Mouse (Mus musculus): ENCODE measurements around the gene Fbxl22.

The Fbxl22 gene

DNA sequence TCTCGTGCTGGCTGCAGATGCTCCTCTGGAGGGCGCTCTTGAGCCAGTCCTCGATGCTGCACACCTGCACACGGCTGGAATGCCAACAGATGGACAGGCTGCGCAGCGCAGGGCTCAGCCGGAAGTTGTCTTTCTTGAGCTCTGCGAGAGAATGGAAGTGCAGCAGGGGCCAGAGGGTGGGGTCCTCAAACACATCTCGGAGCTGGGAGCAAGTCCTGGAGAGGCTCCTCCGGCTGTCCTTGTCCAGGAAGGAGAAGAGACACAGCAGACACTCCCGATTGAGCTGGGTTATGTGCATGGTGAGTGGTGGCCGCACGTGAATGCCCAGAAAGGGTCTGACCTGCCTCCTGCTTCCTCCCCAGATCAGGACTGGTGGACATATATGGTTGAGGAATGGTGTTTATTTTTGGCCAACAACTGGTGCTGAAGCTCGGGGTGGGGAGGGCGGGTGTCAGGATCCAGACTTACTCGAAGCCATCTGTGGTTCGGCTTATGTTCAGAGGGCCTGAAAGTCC is at the start of gene Fbxl22:
Gene Fbxl22 (minus strand): TSS at position 338 of the 515 bp plus-strand sequence.
- DNase-seq (ENCODE audit: low spot score in 2 of 2): peak in 1 of 2 experiments; percentile 23

DNA sequence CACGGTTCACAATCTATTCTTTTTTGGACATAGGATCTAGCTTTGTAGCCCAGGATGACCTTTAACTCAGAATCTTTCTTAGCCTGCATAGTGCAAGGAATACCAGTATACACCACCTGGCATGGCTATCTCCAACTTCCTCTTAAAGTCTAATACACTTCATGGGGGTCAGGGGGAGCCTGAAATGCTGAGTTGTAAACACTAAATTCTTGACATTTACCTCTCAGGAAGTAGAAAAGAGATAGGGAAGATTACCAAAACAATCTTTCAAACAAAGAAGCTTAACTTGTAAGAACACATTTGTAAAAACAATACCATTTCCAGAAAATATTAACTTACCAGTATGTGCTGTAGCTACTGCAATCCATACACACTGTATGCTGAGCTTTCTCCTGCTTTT is 47.8 kb upstream of the Fbxl22 start:
- no peak for DNase-seq (ENCODE audit: low spot score in 2 of 2)

DNA sequence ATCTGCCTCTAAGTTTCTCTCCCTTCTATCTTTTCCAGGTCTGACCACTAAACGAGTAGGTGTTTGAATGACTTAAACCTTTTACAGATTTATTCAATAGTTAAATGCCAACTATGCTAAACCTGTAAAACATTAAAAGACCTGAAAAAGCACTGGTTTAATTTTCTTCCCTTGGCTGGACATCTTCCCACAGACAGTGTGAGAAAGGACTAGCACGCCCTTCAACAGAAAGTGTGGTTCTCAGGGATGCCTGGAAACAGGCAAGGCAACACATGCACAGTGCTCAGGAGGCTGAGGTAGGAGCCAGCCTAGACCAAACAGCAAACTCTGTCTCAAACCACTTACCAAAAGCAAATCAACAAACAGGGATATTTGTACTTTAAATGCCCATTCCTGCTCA is 47.1 kb upstream of the Fbxl22 start:
- DNase-seq (ENCODE audit: low spot score in 2 of 2): no peak

DNA sequence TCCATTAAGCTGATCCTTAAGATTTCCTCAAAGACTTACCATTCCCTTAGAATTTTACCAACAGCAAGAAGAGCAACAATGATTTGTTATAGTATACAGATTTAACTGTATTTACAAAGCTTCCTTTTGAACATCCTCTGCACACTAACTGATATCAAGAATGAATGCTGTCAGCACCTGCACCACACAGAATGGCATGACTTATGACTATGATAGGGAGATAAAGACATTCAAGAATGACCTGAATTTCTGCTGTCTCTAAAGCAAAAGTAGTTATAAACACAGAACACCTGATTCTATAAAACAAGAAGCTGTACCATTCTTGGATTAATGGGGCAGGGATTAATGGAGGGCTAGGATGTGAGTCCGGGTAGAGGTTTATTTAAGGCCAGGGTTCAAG is 46.3 kb upstream of the Fbxl22 start:
- DNase-seq (ENCODE audit: low spot score in 2 of 2): no peak

DNA sequence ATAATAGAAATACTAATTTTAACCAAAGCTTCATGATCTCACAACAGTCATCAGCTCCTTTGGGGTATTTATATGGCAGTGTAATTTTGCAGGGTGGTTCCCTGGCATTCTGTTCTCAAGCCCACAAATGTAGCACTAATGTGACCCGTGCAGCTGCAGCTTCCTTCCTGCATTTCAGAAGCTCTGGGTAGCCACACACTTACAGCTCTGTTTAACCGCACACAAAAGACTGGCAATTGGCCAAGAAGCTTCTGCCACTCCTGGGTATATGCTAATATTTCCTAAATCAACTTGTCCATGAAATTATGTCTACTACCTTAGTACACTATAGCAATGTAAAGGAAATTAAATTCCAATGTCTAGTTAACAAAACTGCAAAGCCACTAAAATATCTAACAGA is 45.9 kb upstream of the Fbxl22 start:
- DNase-seq (ENCODE audit: low spot score in 2 of 2): no peak

DNA sequence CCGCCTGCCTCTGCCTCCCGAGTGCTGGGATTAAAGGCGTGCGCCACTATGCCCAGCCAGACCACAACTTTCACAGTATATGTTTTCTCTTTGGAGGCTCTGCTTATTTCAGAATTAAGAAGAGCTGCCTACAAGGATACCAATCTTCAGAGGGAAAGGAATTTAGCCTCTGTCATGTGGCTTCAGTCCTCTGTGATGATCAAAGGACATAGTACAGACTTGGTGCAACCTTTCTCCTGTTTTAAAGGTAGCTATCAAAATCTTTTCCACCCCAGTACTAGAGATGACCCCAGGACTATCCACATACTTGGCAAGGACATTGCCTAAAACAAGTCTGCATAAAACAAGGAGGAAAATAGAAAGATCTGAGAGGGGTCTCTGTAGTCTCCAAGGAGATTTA is 44.6 kb upstream of the Fbxl22 start:
- no peak for DNase-seq (ENCODE audit: low spot score in 2 of 2)

DNA sequence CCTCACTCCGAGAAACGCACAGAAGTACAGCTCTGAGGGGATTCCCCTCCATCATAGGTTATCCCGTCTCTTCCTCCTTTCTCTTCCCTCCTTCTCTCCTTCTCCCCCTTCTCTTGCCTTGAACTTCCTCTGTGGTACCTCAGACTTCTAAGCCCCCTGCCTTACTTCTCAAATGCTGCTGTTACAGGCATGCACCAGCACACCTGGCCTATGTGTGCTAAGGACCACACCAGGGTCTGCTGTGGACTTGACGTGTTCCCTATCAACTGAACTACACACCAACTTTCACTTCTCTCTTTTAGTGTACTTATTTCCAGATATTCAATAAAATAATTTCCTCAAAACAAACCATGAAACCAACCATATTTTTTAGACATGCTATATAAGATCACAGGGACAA is 28.4 kb upstream of the Fbxl22 start:
- no peak for DNase-seq (ENCODE audit: low spot score in 2 of 2)

DNA sequence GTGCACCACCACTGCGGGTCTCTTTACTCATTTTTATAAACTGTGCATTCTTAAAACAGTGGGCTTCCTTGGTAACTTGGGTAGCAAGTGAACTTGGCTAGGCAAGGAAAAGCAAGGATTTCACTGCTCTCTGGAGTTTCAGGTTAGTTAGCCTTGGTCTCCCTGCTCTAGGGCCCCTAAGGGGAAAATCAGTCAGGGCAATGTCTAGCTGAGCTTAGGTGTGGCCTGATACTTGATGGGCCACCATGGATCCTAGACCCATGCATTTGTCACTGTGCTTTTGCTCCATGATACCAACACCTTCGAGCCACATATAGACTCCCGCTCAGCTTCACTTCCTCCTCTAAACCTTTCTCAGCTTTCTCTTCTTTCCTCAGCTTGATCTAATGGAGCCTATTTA is 7.2 kb upstream of the Fbxl22 start:
- DNase-seq (ENCODE audit: low spot score in 2 of 2): no peak

DNA sequence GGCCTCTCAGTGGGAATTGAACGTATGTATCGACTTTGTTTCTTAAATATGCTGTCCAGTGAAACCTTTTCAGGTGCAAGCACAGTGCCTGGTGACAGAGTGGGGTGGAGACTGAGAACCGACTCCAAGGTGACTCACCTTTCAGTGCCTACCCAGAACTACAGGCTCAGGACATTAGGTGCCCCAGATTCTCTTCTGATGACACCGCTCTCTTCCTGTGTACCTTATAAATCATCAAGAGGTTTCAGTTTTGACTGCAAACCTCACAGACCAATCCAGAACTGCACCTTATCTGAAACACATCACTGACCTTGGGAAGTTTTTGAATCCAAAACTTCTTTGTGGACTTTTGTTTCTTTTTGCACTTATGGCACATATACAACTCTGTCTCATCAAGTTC is 5.9 kb upstream of the Fbxl22 start:
- no peak for DNase-seq (ENCODE audit: low spot score in 2 of 2)

DNA sequence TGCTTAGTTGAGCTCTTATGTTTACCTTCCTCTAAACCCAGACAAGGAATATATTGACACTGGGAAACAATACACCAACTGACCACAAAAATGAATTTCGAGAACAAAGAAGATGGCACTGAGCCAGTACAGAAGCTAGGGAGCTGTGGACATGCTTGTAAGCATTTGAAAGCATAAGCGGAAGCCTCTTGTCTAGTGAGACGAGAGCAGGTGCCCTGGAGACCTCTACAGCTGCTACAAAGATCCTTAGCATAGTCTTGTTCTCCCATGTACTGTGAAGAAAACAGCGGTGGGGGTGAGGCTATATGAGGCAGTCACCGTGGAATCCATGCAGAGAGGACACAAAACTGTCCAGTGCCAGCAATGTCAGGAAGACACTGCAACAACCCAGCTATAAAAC is 4.5 kb upstream of the Fbxl22 start:
- no peak for DNase-seq (ENCODE audit: low spot score in 2 of 2)

DNA sequence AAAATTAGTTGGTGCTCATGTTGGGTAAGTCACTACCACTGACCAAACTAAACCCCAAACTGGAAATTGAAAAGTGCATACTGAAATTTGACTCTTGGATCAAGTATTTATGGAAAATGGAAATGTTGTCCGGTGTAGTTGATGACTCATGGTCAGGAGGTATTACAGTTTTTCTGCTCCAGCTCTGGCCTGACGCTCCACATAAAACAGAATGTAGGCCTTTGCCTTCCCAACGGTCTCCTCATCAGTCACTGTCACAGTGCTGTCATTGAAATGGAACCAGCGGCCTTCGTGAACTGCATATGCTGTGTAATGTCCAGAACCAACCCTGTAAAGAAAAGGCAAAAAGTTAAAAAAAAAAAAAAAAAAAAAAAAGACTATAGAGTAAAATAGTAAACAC is 3.9 kb upstream of the Fbxl22 start:
- no peak for DNase-seq (ENCODE audit: low spot score in 2 of 2)

DNA sequence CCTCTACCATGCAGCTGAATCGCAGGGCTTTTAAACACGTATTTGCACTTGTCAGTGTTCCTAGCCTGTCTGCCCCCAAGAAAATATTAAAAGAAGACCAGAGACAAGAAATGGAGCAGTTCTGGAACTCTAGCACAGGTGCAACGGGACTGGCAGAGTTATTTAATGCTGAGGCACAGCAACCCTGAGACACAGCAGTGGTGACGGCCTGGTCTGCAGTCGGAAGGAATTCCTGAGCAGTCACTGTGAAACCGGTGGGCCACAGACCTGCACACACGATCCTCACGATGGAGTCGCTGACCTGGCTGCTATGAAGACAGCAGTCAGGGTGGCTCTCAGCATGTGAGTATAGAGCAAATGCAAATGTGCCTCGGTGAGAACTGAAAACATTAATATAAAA is 3.4 kb upstream of the Fbxl22 start:
- DNase-seq (ENCODE audit: low spot score in 2 of 2): no peak

DNA sequence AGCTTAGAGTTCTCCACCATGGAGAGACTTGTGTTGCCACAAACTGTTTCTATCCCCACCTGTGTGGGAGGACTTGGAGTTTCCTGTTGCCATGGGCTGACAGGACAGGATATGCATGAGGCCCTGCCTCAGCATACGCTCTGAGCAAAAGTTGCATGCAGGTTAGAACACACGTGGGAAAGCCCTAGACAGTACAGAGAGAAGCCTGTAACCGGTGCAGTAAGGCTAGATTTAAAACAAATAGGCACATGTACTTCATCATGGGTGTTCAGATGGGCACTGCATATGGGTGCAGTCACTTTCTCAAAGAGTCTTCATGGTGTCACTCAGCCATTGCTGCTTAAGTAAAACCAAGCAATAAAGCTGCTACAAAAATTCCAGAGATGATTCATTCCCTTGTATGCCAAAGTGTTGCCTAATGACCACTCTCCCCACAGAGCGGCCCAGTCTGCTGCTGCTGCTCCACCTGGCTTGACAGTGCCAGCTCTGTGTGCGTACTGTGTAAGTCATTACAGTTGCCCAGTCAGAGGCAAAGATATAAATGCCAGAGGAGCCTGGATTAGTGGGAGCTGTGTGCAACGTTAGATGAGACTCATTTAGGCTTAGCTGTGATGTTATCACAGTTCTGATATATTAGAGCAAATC is 2.0 kb upstream of the Fbxl22 start:
- no peak for DNase-seq (ENCODE audit: low spot score in 2 of 2)

DNA sequence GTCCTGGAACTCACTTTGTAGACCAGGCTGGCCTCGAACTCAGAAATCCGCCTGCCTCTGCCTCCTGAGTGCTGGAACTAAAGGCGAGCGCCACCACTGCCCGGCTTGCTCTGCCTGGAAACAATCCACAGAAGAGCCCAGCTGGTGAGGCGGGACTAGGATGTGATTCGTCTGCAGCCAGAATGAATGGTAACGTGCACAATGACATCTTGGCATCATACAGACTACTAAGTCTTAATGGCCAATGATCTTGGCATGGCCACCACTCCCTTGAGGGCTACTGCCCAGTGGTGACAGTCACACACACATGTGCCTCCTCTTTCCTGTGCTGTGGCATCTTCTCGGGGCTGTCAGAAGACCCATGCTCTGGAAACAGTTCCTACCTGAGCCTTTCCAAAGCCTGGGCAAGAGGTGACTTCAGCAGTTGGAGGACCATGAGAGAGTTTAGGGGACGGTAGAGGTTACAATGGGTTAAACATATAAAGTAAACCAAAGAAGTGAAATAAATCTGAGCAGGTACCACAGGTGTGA is 1.4 kb upstream of the Fbxl22 start:
- no peak for DNase-seq (ENCODE audit: low spot score in 2 of 2)

DNA sequence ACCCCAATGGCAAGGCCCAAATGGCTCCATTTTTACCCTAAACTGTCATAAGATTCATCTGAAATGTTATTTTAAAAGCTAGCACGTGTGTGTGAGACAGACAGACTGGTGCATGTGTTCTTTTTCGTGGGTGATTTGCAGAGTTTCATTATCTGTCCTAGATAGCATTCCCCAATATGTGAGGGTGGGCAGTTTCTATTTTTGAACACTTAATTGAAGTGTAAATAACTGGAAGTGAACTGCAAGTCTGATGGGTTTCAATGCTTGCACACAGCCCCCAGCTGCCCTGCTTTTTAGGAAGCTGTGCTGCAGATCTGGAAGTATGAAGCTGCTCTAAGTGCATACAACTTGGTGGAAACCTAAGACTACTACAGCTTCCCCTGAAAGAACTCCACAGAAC is 722 bp upstream of the Fbxl22 start:
- no peak for DNase-seq (ENCODE audit: low spot score in 2 of 2)

DNA sequence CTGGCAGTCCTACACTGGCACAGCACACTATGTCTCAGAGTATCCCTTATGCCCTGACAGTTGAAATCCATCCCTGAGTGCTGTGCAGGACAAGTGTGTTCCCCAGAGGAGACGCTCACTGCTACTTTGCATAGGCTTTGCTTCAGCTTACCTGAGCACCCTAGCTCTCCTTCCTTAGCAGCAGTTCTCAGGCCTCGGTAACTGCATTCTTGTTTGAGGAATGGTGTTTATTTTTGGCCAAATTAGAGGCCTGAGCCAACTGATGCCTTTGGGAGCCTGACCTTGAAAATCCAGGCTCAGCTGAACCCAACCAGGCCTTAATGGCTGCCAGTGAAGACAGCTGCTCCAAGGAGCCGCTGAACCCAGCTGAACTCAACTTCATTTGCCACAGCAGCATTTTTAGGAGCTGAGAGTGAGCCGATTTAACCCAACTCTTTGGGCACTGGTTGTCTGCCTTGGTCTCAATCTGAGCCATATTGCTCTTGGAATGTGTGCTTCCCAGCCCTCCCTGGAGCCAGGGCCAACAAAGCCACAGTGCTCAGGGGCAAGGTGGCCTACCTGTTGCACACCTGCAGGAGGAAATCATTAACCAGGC is 635 bp downstream of the Fbxl22 start:
- DNase-seq (ENCODE audit: low spot score in 2 of 2): no peak

DNA sequence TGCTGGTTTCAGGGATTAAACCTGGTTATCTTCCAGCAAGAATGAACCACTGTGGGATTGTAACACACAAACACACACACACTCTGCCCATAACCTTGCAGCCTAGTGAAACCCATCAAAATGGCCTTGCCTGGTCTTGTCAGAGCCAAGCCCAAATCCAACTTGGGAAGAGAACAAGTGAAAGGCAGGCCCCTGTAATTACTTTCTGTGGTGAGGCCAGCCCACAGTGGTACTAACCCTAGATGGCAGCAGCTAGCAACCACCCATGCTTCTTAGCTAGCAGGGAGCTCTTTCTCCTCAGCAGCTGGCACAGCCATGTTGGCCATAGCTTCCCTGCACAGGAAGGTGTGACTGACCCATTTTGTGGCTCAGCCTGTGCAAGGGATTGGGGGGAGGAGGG is 1.2 kb downstream of the Fbxl22 start:
- DNase-seq (ENCODE audit: low spot score in 2 of 2): no peak

DNA sequence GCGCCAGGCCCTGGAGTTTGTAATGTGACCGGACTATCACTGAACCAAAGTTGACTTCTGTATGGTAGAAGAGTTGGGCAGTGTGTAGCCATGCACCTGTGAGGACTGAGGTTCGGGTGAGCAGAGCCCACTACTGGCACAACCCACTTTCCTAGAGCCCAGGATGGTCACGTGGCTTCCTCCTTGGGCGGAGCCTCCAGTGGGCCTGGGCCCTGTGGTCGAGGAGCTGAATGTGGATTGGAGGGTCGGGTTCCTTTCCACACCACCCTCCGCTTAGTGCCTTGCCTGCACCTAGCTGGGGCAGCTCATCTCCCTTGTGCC is 2.1 kb downstream of the Fbxl22 start:
- peak; percentile 76 to 80 for DNase-seq (ENCODE audit: low spot score in 2 of 2)

DNA sequence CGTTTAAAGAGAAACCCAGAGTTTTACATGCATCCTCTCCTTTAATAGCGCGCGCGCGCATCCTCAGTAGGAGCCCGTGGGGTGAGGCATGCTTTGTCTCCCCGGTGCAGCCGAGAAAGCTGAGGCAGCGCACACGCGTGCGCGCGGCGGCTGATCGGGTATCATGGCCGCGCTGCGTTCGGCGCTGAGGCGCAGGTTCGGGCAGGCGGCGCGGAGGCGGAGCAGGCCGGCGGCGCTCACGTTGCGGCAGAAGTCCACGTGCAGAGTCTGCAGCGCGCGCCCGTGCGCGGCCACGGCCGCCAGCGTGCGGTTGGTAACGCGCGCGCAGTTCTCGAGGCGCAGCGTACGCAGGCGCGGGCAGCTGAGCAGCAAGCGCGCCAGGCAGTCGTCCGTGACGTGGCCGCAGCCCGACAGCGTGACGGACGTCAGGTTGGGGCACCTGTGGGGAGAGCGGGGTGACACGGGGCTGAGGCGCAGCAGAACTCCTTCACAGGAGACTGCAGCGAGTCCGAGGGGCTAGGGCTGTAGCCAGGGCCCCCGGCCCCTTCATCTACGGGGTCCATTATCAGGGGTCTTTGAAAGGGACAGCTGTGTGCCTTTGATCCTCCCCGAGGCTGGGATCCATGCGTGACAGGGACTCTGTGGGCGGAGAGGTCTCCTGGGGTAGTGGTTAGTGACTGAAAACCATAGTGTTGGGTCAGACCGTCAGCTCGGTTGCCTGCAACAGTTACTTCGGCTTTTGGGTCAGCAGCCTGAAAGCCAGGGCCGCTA is 2.6 kb downstream of the Fbxl22 start:
- DNase-seq (ENCODE audit: low spot score in 2 of 2): peak; percentile 82 to 93

DNA sequence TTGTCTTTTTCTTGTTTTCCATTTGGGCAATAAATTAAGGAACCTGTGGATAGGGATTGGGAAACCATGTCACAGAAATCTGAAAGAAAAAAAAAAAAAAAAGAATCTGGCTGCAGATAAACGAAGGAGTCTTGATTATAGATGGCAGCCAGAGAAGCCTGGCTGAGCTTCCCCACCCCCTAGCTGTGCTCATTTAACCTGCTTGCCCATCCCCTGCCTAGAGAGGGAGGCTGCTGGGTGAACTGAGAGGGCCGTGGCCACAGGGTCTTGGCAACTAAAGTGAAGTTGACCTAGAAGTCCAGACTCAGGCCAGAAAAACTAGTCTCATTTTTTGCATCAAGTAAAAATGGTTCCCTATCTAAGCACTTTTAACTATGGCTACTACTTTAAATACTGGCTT is 3.4 kb downstream of the Fbxl22 start:
- DNase-seq (ENCODE audit: low spot score in 2 of 2): no peak

DNA sequence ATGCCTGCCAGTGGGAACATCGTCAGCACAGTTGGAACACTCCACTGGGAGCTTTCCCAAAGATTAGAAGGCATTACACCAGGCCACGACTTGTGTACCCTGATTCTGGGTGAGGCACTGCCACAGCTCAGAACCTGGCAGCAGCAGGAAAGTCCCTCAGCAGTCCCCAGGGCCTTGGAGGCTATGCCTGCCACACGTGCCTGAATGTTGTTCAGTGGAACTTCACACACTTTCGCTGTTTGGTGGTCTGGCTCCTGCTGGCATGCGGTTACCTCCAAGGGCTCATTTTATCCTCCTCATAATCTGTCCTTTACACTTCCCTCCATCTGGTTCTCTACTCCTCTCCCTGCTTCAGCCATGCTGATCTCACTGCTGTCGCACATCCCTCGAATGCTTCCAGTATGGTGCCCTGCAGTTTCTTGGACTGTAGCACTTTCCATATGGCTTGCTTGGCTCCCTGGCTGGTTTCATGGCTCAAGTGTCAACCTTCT is 4.0 kb downstream of the Fbxl22 start:
- no peak for DNase-seq (ENCODE audit: low spot score in 2 of 2)

DNA sequence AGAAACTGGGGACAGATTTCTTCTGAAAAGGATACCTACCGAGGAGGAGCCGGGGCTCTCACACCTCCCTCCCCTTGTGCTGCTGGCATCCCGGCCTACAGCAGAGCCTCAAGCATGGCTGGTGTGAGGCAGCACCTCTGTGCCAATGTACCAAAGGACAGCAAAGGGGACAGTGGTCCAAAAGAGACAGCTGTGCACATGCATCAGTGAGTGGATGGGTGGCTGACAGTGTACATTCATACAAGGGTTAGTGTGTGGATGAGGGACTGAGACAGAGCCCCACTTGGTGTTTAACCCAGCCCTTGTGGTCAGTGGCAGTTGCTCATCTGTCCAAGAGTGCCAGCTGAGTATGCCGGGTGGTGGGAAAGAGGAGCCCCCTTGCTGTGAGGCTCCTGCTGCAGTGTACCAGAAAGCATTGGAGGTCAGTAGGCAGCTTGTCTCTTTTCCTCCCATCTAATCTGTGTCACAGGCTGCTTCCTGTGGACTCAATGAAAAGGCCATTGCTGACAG is 5.4 kb downstream of the Fbxl22 start:
- DNase-seq (ENCODE audit: low spot score in 2 of 2): no peak

DNA sequence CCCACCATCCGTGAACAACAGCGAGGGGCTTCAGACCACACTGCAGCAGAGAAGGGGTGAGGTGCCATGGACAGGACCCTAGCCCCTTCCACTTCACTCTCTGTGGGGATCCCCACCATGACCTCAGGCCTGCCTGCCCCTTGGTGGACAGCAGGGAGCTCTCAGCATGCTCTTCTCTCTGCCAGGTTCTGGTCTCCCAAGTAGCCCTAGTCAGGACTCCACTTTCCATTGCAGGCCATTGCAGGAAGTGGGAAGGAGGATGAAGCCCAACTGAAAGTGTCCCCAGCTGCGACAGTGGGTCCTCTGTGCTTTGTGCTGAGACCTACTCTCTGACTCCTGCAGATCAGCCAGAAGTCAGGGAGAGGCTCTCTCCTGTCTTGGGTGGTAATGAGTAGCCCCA is 6.7 kb downstream of the Fbxl22 start:
- no peak for DNase-seq (ENCODE audit: low spot score in 2 of 2)
